Mouse (Mus musculus): ENCODE measurements at regions not wholly inside any gene's neighbourhood (a gene's known extent, or its start where the extent isn't known, plus 50 kb on each side); places are given as distances from the start of the nearest gene placed in this dataset.

DNA sequence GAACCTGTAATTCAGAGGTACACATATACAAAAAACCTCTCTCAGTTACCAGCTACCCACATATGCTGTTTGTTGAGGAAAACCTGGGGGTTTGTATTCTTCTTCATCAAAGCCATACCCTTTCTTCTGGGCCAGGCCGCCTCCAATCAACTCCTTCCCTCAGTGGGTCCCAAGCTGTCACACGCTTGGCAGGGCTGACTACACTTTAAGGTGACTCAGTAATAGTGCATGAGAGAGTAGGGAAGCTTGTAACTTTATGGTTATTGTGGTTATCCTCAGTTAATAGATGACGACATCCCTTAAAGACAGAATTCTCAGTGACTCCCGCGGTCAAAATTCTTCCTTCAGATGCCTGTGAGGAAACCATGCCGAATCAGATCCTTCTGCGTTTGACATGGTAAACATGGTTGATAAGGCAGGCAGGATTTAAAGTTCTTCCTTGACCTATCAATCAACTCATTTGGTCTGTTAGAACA is 164.1 kb downstream of the Efcab1 start:
- TF ChIP-seq CTCF (conservative IDR thresholded peaks at IDR 0.05; ENCODE audit: low read length) (no peak), POU5F1 (IDR thresholded peaks at IDR 0.05; ENCODE audit: borderline replicate concordance, low read length) (no peak)
